Mouse (Mus musculus) myocyte (in vitro differentiated cells): ENCODE measurements around the gene Gm3633.
"Not testable (repeated sequence)": the region's sequence is repeated elsewhere in the genome, so short reads cannot be mapped to it uniquely, and the experiment has no call there.

Experiments
- MAX ChIP-seq: IDR thresholded peaks from one replicate; pipeline ENCODE4 v1.6.1; 2011; ENCODE audit warnings: low read depth, mild to moderate bottlenecking, control low read depth
- MYOG ChIP-seq, 3 experiments: IDR thresholded peaks; one replicate each; pipeline ENCODE4 v1.6.1; 2011; ENCODE audit warnings: control low read depth in 2 of 3, low read depth in 2 of 3, mild to moderate bottlenecking in 2 of 3; ENCODE audit not compliant: insufficient read length in 2 of 3, control insufficient read depth in 1 of 3, insufficient read depth in 1 of 3
- POLR2A ChIP-seq: IDR thresholded peaks from one replicate; pipeline ENCODE4 v1.6.1; 2011; ENCODE audit warnings: low read depth, mild to moderate bottlenecking, control low read depth, moderate library complexity; ENCODE audit not compliant: insufficient read length
- POLR2AphosphoS2 ChIP-seq: IDR thresholded peaks from one replicate; pipeline ENCODE4 v1.6.1; 2011; ENCODE audit warnings: low read depth, control low read depth; ENCODE audit not compliant: insufficient read length
- SRF ChIP-seq: IDR thresholded peaks from one replicate; pipeline ENCODE4 v1.6.1; 2011; ENCODE audit warnings: low read depth; ENCODE audit not compliant: control insufficient read depth, insufficient read length
- TCF3 ChIP-seq: IDR thresholded peaks from one replicate; pipeline ENCODE4 v1.6.1; 2011; ENCODE audit warnings: low read depth, control low read depth; ENCODE audit not compliant: insufficient read length

- not testable (repeated sequence) for TF ChIP-seq POLR2A; SRF; POLR2AphosphoS2; MAX; TCF3; MYOG (IDR thresholded peaks at IDR 0.05; ENCODE audit: control insufficient read depth in 1 of 3, insufficient read depth in 1 of 3, insufficient read length in 2 of 3, low read depth in 2 of 3)
Measured at GRCm38 (mm10) chr14:42599782-42600181, 41.9 kb downstream of the Gm3633 start, which contains the start of gene Gm17124.
